Mouse (Mus musculus): ENCODE data around the gene Hus1b. TPM values are rescaled to one million over a fixed set of nuclear protein-coding genes. Genes with fewer than 3 reads are reported as not detected.

Hus1b gene
- polyA plus RNA-seq, 1 experiment from 2014 or later: 0.32 TPM

DNA sequence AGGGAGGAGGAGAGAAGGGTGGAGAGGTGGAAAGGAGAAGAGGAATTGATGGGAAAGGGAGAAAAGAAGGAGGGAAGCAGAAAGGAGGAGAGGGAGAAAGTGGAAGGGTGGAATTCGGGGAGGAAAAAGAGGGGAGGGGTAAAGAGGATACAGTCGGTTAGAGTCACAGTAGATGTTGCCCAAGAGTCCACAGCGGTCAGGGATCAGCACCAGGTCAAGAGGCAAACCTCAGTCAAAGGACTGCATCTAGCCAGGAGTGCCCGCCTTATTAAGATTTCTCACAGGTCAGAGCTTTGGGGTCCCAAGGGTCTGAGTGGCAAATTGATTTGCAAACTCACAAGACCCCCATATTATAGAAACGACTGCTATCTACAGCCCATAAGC lies 26.7 kb upstream of the Hus1b start:
- H3K27me3 ChIP-seq (replicated peaks; ENCODE audit: low read depth, poor library complexity, severe bottlenecking): 0 out of 2 replicates have a peak, but pooled peaks cover 4% of the 10 kb centered on the region
- peak overlapping the region; percentile 95 for H3K27ac ChIP-seq (replicated peaks)
- no peak for DNase-seq (ENCODE audit: low spot score)
- H3K4me3 ChIP-seq: peak overlapping the region; percentile 90
- 17% methylated on average over 5 of the region's 5 CpGs for WGBS
- no peaks in the 10 kb centered on the region for H3K9me3 ChIP-seq
- H3K4me1 ChIP-seq: peaks cover 32% of the 10 kb centered on the region
- H3K36me3 ChIP-seq (replicated peaks): no peaks in the 10 kb centered on the region

DNA sequence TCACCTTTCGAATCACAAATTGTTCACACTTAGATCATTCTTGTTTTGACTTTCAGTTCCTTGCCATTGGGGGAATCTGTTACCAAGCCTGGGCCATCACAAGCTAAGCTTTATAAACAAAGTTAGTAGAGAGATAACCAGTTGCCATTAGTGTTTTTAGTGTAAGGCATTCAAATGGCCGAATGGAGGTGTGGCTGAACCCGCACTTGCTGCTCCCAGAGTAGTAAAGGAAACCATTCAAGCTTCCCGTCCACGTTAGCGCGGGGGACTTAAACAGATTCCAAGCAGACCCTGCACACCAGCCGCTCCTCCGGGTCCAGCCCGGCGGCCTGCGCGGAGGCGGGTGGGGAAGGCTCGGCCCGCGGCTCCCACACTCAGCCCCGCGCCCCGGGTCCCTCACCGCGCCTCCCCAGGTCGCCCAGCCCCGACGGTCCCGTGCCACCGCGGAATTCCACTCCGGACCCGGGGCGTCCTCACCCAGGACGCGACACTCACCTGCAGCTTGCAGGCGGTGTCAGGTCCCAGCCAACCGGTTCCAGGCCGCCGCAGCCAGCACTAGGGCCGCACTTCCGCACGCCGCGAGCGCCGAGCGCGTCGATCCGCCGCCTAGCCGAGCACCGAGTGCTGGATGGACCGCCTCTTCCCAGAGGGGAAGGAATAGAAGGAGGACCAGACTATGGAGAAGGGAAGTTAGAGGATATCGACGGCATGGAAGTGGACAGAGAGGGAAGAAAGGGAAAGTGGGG lies 26.1 kb upstream of the Hus1b start, which contains the start of the genes Exoc2 and Gm5447:
TSS of gene Exoc2 (minus strand) at position 593 of the 746 bp plus-strand sequence.
TSS of gene Gm5447 (plus strand) at position 704 of the 746 bp plus-strand sequence.
- H3K4me1 ChIP-seq: peaks cover 38% of the 10 kb centered on the region
- no peaks in the 10 kb centered on the region for H3K9me3 ChIP-seq
- peak within 1 kb of the TSS; percentile 95 for H3K27ac ChIP-seq (replicated peaks)
- H3K36me3 ChIP-seq (replicated peaks): no peaks in the 10 kb centered on the region
- WGBS: under 1% methylated on average over 54 of the region's 54 CpGs
- 0 out of 2 replicates have a peak, but pooled peaks cover 4% of the 10 kb centered on the region for H3K27me3 ChIP-seq (replicated peaks; ENCODE audit: low read depth, poor library complexity, severe bottlenecking)
- peak; percentile 92 for DNase-seq (ENCODE audit: low spot score)
- H3K4me3 ChIP-seq: peak within 1 kb of the TSS; percentile 90

DNA sequence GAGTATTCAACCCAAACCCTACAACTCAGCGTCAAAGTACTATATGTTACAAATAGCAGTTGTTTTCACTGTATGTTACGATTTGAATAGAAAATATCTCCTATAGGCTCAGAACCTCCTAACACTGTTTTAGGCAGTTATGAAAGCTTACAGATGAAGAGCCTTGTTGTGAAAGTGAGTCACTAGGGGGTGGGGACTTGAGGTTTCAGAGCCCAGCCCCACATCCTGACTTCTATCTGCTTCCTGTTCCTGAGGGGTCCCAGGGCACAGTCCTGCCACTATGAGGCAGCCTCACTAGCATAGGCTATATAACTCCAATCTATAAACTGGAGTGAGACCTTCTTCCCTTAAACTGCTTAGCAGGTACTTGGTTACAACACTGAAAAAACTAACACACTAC lies 24.5 kb upstream of the Hus1b start:
- WGBS: 95% methylated on average over 2 of the region's 2 CpGs

GRCm38 (mm10) chr13:30971047-30971446 lies 23.5 kb upstream of the Hus1b start:
- no peaks in the 10 kb centered on the region for H3K27me3 ChIP-seq (replicated peaks; ENCODE audit: low read depth, poor library complexity, severe bottlenecking)
- H3K4me1 ChIP-seq: peaks cover 57% of the 10 kb centered on the region
- WGBS: 89% methylated on average over 3 of the region's 3 CpGs
- H3K36me3 ChIP-seq (replicated peaks): no peaks in the 10 kb centered on the region
- no peak for DNase-seq (ENCODE audit: low spot score)
- no peak overlapping the region for H3K4me3 ChIP-seq
- H3K27ac ChIP-seq (replicated peaks): no peak overlapping the region
- H3K9me3 ChIP-seq: no peaks in the 10 kb centered on the region

More for the DNA sequence above, 24.5 kb upstream of the Hus1b start:
- Histone ChIP-seq H3K27ac (replicated peaks) (no peak overlapping the region), H3K36me3 (replicated peaks) (no peaks in the 10 kb centered on the region), H3K9me3 (no peaks in the 10 kb centered on the region), H3K27me3 (replicated peaks; ENCODE audit: low read depth, poor library complexity, severe bottlenecking) (no peaks in the 10 kb centered on the region), H3K4me3 (no peak overlapping the region), H3K4me1 (peaks cover 46% of the 10 kb centered on the region)
- no peak for DNase-seq (ENCODE audit: low spot score)

- no peak for DNase-seq (ENCODE audit: low spot score)
- Histone ChIP-seq H3K27me3 (replicated peaks; ENCODE audit: low read depth, poor library complexity, severe bottlenecking) (no peaks in the 10 kb centered on the region), H3K4me3 (no peak overlapping the region), H3K4me1 (peaks cover 67% of the 10 kb centered on the region), H3K27ac (replicated peaks) (no peak overlapping the region), H3K36me3 (replicated peaks) (no peaks in the 10 kb centered on the region), H3K9me3 (no peaks in the 10 kb centered on the region)
- 69% methylated on average over 4 of the region's 4 CpGs for WGBS
These were observed 20.8 kb upstream of the Hus1b start for GRCm38 (mm10) chr13:30968311-30968710.

DNA sequence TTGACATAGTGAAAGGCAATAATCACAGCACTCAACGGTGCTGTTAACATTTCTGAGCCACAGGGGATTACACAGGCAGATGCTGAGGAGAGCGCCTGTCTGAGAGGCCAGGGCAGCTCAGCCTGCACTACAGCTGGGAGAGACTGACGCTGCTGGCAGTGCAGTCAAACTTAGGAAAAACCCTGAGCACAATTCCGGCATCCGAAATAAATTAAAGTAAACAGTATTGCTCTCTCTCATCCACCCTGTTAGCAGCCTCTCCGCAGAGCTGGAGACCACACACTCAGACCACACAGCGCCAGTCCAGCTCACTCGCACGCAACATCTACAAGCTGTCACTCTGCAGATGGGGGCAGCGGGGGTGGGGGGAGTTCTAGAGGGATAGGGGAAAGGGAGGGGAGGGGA lies 18.9 kb upstream of the Hus1b start:
- Histone ChIP-seq H3K27ac (replicated peaks) (peak overlapping the region; percentile 68), H3K36me3 (replicated peaks) (0 out of 2 replicates have a peak, but pooled peaks cover under 1% of the 10 kb centered on the region), H3K4me3 (peak overlapping the region; percentile 36), H3K9me3 (no peaks in the 10 kb centered on the region), H3K4me1 (peaks cover 54% of the 10 kb centered on the region), H3K27me3 (replicated peaks; ENCODE audit: low read depth, poor library complexity, severe bottlenecking) (no peaks in the 10 kb centered on the region)
- 9% methylated on average over 10 of the region's 10 CpGs for WGBS
- DNase-seq (ENCODE audit: low spot score): peak; percentile 82

GRCm38 (mm10) chr13:30961932-30962331 lies 14.4 kb upstream of the Hus1b start:
- WGBS: 63% methylated on average over 2 of the region's 2 CpGs
- Histone ChIP-seq H3K27me3 (replicated peaks; ENCODE audit: low read depth, poor library complexity, severe bottlenecking) (no peaks in the 10 kb centered on the region), H3K9me3 (no peaks in the 10 kb centered on the region), H3K4me1 (peaks cover 35% of the 10 kb centered on the region), H3K27ac (replicated peaks) (no peak overlapping the region), H3K4me3 (no peak overlapping the region), H3K36me3 (replicated peaks) (0 out of 2 replicates have a peak, but pooled peaks cover 7% of the 10 kb centered on the region)
- no peak for DNase-seq (ENCODE audit: low spot score)

- peaks cover 23% of the 10 kb centered on the region for H3K4me1 ChIP-seq
- no peak overlapping the region for H3K27ac ChIP-seq (replicated peaks)
- H3K27me3 ChIP-seq (replicated peaks; ENCODE audit: low read depth, poor library complexity, severe bottlenecking): no peaks in the 10 kb centered on the region
- no peak overlapping the region for H3K4me3 ChIP-seq
- H3K9me3 ChIP-seq: no peaks in the 10 kb centered on the region
- 92% methylated on average over 2 of the region's 2 CpGs for WGBS
- H3K36me3 ChIP-seq (replicated peaks): 0 out of 2 replicates have a peak, but pooled peaks cover 7% of the 10 kb centered on the region
- DNase-seq (ENCODE audit: low spot score): no peak
These were observed 13.2 kb upstream of the Hus1b start for GRCm38 (mm10) chr13:30960714-30961113.

DNA sequence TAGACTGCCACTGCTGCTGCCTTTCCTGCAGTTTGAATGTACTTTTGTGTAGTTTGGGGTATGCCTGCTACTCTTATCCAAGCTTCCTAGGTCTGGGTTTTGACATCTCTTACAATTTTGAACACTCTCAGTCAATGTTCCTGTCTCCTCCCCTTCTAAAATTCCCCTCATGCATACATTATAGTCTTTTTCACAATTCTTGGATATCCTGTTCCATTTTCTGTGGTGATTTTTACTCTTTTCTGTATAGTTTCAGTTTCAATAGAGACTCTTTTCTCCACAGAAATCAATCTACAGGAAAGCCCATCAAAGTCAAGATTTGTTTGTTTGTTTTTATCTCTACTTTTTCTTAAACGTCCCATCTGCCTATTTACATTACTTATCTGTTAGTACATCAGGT lies 6.0 kb upstream of the Hus1b start:
- no peak overlapping the region for H3K27ac ChIP-seq (replicated peaks)
- WGBS: 58% methylated on average over 1 of the region's 1 CpGs
- no peak for DNase-seq (ENCODE audit: low spot score)

DNA sequence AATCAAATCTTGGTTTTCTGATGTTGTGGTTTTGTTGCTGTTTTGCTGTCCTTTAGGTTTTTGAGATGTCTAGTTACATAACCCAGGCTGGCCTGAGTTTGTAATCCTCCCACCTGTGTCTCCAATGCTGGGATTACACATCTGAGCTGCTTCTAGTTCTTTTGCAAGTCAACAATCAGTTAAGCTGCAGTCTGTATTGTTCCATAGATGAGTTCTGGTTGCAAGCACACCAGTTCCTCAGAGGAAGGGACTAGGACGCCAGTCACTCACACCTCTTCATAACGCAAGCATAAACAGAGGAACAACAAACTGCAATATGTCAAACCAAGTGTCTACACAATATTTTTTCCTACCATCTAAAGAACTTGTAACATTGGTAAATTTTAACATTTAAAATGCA lies 4.5 kb upstream of the Hus1b start:
- no peaks in the 10 kb centered on the region for H3K27me3 ChIP-seq (replicated peaks; ENCODE audit: low read depth, poor library complexity, severe bottlenecking)
- peaks cover 12% of the 10 kb centered on the region; the same call in 1 of the 2 replicates for H3K36me3 ChIP-seq (replicated peaks)
- no peak for DNase-seq (ENCODE audit: low spot score)
- peaks cover 4% of the 10 kb centered on the region; the same call in 1 of the 2 replicates for H3K9me3 ChIP-seq
- no peak overlapping the region for H3K27ac ChIP-seq (replicated peaks)
- H3K4me1 ChIP-seq: no peaks in the 10 kb centered on the region
- no peak overlapping the region for H3K4me3 ChIP-seq
- WGBS: 91% methylated on average over 2 of the region's 2 CpGs

More for the DNA sequence above, 6.0 kb upstream of the Hus1b start:
- Histone ChIP-seq H3K36me3 (replicated peaks) (peaks cover 5% of the 10 kb centered on the region; the same call in 1 of the 2 replicates), H3K4me3 (no peak overlapping the region), H3K9me3 (peaks cover 4% of the 10 kb centered on the region; the same call in 1 of the 2 replicates), H3K27me3 (replicated peaks; ENCODE audit: low read depth, poor library complexity, severe bottlenecking) (no peaks in the 10 kb centered on the region), H3K4me1 (no peaks in the 10 kb centered on the region)

DNA sequence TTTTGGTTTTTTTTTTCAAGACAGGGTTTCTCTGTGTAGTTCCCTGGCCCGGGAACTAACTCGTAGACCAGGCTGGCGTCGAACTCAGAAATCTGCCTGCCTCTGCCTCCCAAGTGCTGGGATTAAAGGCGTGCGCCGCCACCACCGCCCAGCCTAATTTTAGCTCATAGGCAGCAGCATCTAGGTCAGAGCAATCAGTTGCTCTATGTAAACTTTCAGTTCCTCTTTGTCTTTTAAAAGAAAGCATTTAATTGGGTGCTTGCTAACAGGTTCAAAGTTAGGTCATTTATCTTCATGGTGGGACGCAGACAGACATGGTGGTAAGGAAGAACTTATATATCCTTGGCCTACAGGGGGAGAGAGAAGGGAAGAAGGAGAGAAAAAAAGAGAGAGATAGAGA lies 1.6 kb upstream of the Hus1b start:
- Histone ChIP-seq H3K36me3 (replicated peaks) (peaks cover 8% of the 10 kb centered on the region; the same call in 1 of the 2 replicates), H3K4me1 (no peaks in the 10 kb centered on the region), H3K27ac (replicated peaks) (no peak overlapping the region), H3K27me3 (replicated peaks; ENCODE audit: low read depth, poor library complexity, severe bottlenecking) (no peaks in the 10 kb centered on the region), H3K9me3 (no peaks in the 10 kb centered on the region), H3K4me3 (no peak overlapping the region)
- WGBS: 97% methylated on average over 9 of the region's 9 CpGs
- no peak for DNase-seq (ENCODE audit: low spot score)

- H3K9me3 ChIP-seq: no peaks in the 10 kb centered on the region
- no peaks in the 10 kb centered on the region for H3K27me3 ChIP-seq (replicated peaks; ENCODE audit: low read depth, poor library complexity, severe bottlenecking)
- no peak for DNase-seq (ENCODE audit: low spot score)
- no peak overlapping the region for H3K27ac ChIP-seq (replicated peaks)
- H3K4me1 ChIP-seq: no peaks in the 10 kb centered on the region
- peaks cover 8% of the 10 kb centered on the region; the same call in 1 of the 2 replicates for H3K36me3 ChIP-seq (replicated peaks)
- WGBS: 93% methylated on average over 15 of the region's 15 CpGs
- no peak overlapping the region for H3K4me3 ChIP-seq
These were observed 430 bp downstream of the Hus1b start for GRCm38 (mm10) chr13:30947129-30947528.

DNA sequence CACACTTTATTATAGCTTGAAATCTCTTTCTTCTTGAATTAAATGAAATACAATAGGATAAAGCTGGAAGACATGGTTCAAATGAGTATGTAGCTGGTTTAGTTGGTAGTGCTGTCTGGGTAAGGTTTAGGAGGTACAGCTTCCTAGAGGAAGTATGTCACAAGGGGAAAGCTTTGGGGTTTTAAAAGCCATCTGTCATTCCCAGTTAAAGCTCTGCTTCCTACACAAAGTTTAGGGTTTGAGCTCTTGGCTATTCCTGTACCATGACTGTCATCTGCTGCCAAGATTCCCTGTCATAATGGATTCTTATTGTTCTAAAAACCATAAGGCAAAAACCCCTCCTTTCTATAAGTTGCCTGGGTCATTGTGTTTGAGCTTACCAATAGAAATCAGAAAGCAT lies 1.8 kb downstream of the Hus1b start:
- no peak overlapping the region for H3K4me3 ChIP-seq
- no peaks in the 10 kb centered on the region for H3K27me3 ChIP-seq (replicated peaks; ENCODE audit: low read depth, poor library complexity, severe bottlenecking)
- H3K4me1 ChIP-seq: no peaks in the 10 kb centered on the region
- no peak overlapping the region for H3K27ac ChIP-seq (replicated peaks)
- no peak for DNase-seq (ENCODE audit: low spot score)
- H3K36me3 ChIP-seq (replicated peaks): peaks cover 8% of the 10 kb centered on the region; the same call in 1 of the 2 replicates
- no peaks in the 10 kb centered on the region for H3K9me3 ChIP-seq
